Mouse (Mus musculus) G1E (cell line): ENCODE results near the gene Pde1c. TPM values are rescaled to one million over a fixed set of nuclear protein-coding genes. Genes with fewer than 3 reads are reported as not detected.

ENCODE experiments used
- ATAC-seq: 2 replicates; pipeline ENCODE4 v1.8.0; 2016; ENCODE audit warnings: mild to moderate bottlenecking; ENCODE audit not compliant: insufficient number of reproducible peaks, poor library complexity, low FRiP score, severe bottlenecking; ENCODE audit errors: extremely low read depth
- DNase-seq: peaks from one replicate; pipeline ENCODE4 v3.0.0; 2012; ENCODE audit warnings: low spot score
- H3K27me3 ChIP-seq: 2 replicates; pipeline ENCODE4 v1.6.1; 2012; ENCODE audit warnings: mild to moderate bottlenecking, low read length, inconsistent platforms; ENCODE audit not compliant: insufficient read depth
- H3K36me3 ChIP-seq: replicated peaks from 2 replicates; pipeline ENCODE3; 2012; ENCODE audit warnings: mild to moderate bottlenecking, inconsistent platforms
- H3K4me1 ChIP-seq: 2 replicates; pipeline ENCODE4 v1.6.1; 2012; ENCODE audit warnings: low read depth, low read length, inconsistent platforms, mixed read lengths; ENCODE audit not compliant: insufficient read depth
- H3K4me3 ChIP-seq: 2 replicates; pipeline ENCODE4 v1.5.1; 2012; ENCODE audit warnings: low read depth, mild to moderate bottlenecking, inconsistent platforms, low read length, moderate library complexity, mixed read lengths
- H3K9me3 ChIP-seq: replicated peaks from 2 replicates; pipeline ENCODE4 v1.6.1; 2012; ENCODE audit warnings: inconsistent platforms
- CTCF ChIP-seq: IDR thresholded peaks from 2 replicates; pipeline ENCODE4 v1.5.1; 2012; ENCODE audit warnings: low read depth, low read length, inconsistent platforms, mixed read lengths
- GATA1 ChIP-seq: IDR thresholded peaks from 2 replicates; pipeline ENCODE4 v1.6.1; 2012; ENCODE audit warnings: borderline replicate concordance, low read length, inconsistent platforms, mixed read lengths
- GATA2 ChIP-seq: IDR thresholded peaks from 2 replicates; pipeline ENCODE4 v1.6.1; 2012; ENCODE audit warnings: low read depth, low read length, inconsistent platforms, borderline replicate concordance
- POLR2AphosphoS5 ChIP-seq: IDR thresholded peaks from 2 replicates; pipeline ENCODE4 v1.6.1; 2012; ENCODE audit warnings: low read depth, low read length, inconsistent platforms; ENCODE audit not compliant: insufficient replicate concordance
- TAL1 ChIP-seq: conservative IDR thresholded peaks from 2 replicates; pipeline ENCODE4 v1.6.1; 2012; ENCODE audit warnings: low read depth, low read length, inconsistent platforms, mixed read lengths
- polyA plus RNA-seq: library from polyadenylated mRNA; stranded (reverse); fragments of >175 nt; gene quantifications from 2 replicates; pipeline ENCODE4 v1.2.3, GENCODE M21; 2012
- total RNA-seq, 2 experiments: library from RNA; stranded (forward) in 1 of 2; stranded (reverse) in 1 of 2; fragments of 200-1000 nt in 1 of 2; fragments of >200 nt in 1 of 2; fragmentation: Nextera tagmentation in 1 of 2; gene quantifications; 2 replicates each; pipeline ENCODE4 v1.2.3; 2014 to 2017

The Pde1c gene
- total and polyA plus RNA-seq, 3 experiments: 0.38 TPM; not detected in 2

GRCm38 (mm10) chr6:56271741-56272140, 297.2 kb downstream of the Pde1c start:
- H3K4me3 ChIP-seq: no peak overlapping the region
- TF ChIP-seq CTCF (no peak), GATA1 (no peak)
- no peak for ATAC-seq

GRCm38 (mm10) chr6:56264509-56264908, 304.4 kb downstream of the Pde1c start:
- no peak for DNase-seq
- H3K9me3 ChIP-seq: no peaks in the 10 kb centered on the region
- H3K4me3 ChIP-seq: no peak overlapping the region
- H3K27me3 ChIP-seq: no peaks in the 10 kb centered on the region
- no peaks in the 10 kb centered on the region for H3K4me1 ChIP-seq
- ATAC-seq: no peak
- TF ChIP-seq CTCF (no peak), POLR2AphosphoS5 (no peak)
- no peaks in the 10 kb centered on the region for H3K36me3 ChIP-seq

More at GRCm38 (mm10) chr6:56271741-56272140, 297.2 kb downstream of the Pde1c start:
- H3K27me3 ChIP-seq: no peaks in the 10 kb centered on the region
- H3K4me1 ChIP-seq: no peaks in the 10 kb centered on the region
- H3K36me3 ChIP-seq: no peaks in the 10 kb centered on the region
- H3K9me3 ChIP-seq: no peaks in the 10 kb centered on the region
- no peak for DNase-seq

- Histone ChIP-seq H3K9me3 (no peaks in the 10 kb centered on the region), H3K27me3 (no peaks in the 10 kb centered on the region), H3K36me3 (no peaks in the 10 kb centered on the region), H3K4me1 (no peaks in the 10 kb centered on the region), H3K4me3 (no peak overlapping the region)
- DNase-seq (no peak), ATAC-seq (no peak)
- TF ChIP-seq POLR2AphosphoS5: no peak
- TF ChIP-seq GATA1: no peak
- no peak for TF ChIP-seq GATA2
- TF ChIP-seq CTCF: no peak
- TF ChIP-seq TAL1: no peak
Observed at GRCm38 (mm10) chr6:56260118-56260517, 308.8 kb downstream of the Pde1c start.

- no peaks in the 10 kb centered on the region for H3K27me3 ChIP-seq
- no peak overlapping the region for H3K4me3 ChIP-seq
- no peak for ATAC-seq
- no peaks in the 10 kb centered on the region for H3K9me3 ChIP-seq
- TF ChIP-seq GATA2: no peak
- TF ChIP-seq CTCF: no peak
- TF ChIP-seq GATA1: no peak
- TF ChIP-seq POLR2AphosphoS5: no peak
- TF ChIP-seq TAL1: no peak
- no peak for DNase-seq
- H3K36me3 ChIP-seq: no peaks in the 10 kb centered on the region
- no peaks in the 10 kb centered on the region for H3K4me1 ChIP-seq
Observed at GRCm38 (mm10) chr6:56257555-56258297, 311.2 kb downstream of the Pde1c start.

GRCm38 (mm10) chr6:56250091-56250490, 318.8 kb downstream of the Pde1c start:
- TF ChIP-seq CTCF (no peak), GATA2 (no peak), POLR2AphosphoS5 (no peak), TAL1 (no peak), GATA1 (no peak)
- ATAC-seq: no peak
- no peaks in the 10 kb centered on the region for H3K9me3 ChIP-seq
- H3K4me3 ChIP-seq: no peak overlapping the region
- no peaks in the 10 kb centered on the region for H3K4me1 ChIP-seq
- DNase-seq: no peak
- H3K36me3 ChIP-seq: no peaks in the 10 kb centered on the region
- H3K27me3 ChIP-seq: no peaks in the 10 kb centered on the region

- H3K36me3 ChIP-seq: no peaks in the 10 kb centered on the region
- ATAC-seq (no peak), DNase-seq (no peak)
- H3K9me3 ChIP-seq: no peaks in the 10 kb centered on the region
- H3K4me1 ChIP-seq: no peaks in the 10 kb centered on the region
- no peak overlapping the region for H3K4me3 ChIP-seq
- no peaks in the 10 kb centered on the region for H3K27me3 ChIP-seq
- TF ChIP-seq GATA2 (no peak), TAL1 (no peak), GATA1 (no peak), POLR2AphosphoS5 (no peak), CTCF (no peak)
Observed at GRCm38 (mm10) chr6:56191426-56192140, 377.3 kb downstream of the Pde1c start.

GRCm38 (mm10) chr6:56176485-56176884, 392.4 kb downstream of the Pde1c start:
- H3K4me1 ChIP-seq: no peaks in the 10 kb centered on the region
- H3K27me3 ChIP-seq: 0 out of 2 replicates have a peak, but pooled peaks cover 3% of the 10 kb centered on the region
- no peaks in the 10 kb centered on the region for H3K36me3 ChIP-seq
- ATAC-seq: no peak
- no peak overlapping the region for H3K4me3 ChIP-seq
- TF ChIP-seq TAL1: no peak
- no peak for DNase-seq
- no peaks in the 10 kb centered on the region for H3K9me3 ChIP-seq
